Mouse (Mus musculus) heart, adult 2 months (tissue): ENCODE data around the gene Zfand3. TPM values are rescaled to one million over a fixed set of nuclear protein-coding genes. Genes with fewer than 3 reads are reported as not detected.
A peak's percentile ranks its signal among the peaks of the same experiment; 100 is the strongest.

ENCODE experiments used
- DNase-seq, 2 experiments: peaks; one replicate each; pipeline ENCODE4 v3.0.0; 2021
- H3K27ac ChIP-seq: fragments of 200-600 bp; 2 replicates; pipeline ENCODE4 v1.8.1; 2022
- H3K27me3 ChIP-seq: fragments of 200-500 bp; 2 replicates; pipeline ENCODE4 v1.6.1; 2012; ENCODE audit warnings: mild to moderate bottlenecking, low read length, inconsistent platforms, mixed read lengths; ENCODE audit not compliant: control insufficient read depth, insufficient read depth
- H3K36me3 ChIP-seq: fragments of 200-500 bp; 2 replicates; pipeline ENCODE4 v1.6.1; 2012; ENCODE audit warnings: low read length, inconsistent platforms; ENCODE audit not compliant: control insufficient read depth, insufficient read depth
- H3K4me1 ChIP-seq: fragments of 200-500 bp; 2 replicates; pipeline ENCODE4 v1.6.1; 2011; ENCODE audit warnings: low read length; ENCODE audit not compliant: control insufficient read depth, insufficient read depth
- H3K4me3 ChIP-seq: fragments of 200-600 bp; 2 replicates; pipeline ENCODE4 v1.8.1; 2022
- H3K79me2 ChIP-seq: fragments of 200-500 bp; replicated peaks from 2 replicates; pipeline ENCODE4 v1.6.1; 2012; ENCODE audit warnings: mild to moderate bottlenecking, inconsistent platforms, low read length, moderate library complexity, mixed read lengths; ENCODE audit not compliant: control insufficient read depth, insufficient read depth
- H3K9ac ChIP-seq: fragments of 200-500 bp; 2 replicates; pipeline ENCODE4 v1.6.1; 2012; ENCODE audit warnings: low read depth, mild to moderate bottlenecking, control low read depth, inconsistent platforms, low read length, mixed read lengths
- CTCF ChIP-seq: fragments of 200-600 bp; IDR thresholded peaks from 2 replicates; pipeline ENCODE4 v1.8.1; 2022; ENCODE audit warnings: antibody characterized with exemption, mild to moderate bottlenecking, moderate library complexity
- EP300 ChIP-seq: fragments of 200-500 bp; IDR thresholded peaks from 2 replicates; pipeline ENCODE4 v1.6.1; 2011; ENCODE audit warnings: low read depth, low read length, control low read depth; ENCODE audit not compliant: insufficient read depth
- POLR2A ChIP-seq: fragments of 200-500 bp; IDR thresholded peaks from 2 replicates; pipeline ENCODE4 v1.6.1; 2011; ENCODE audit warnings: mild to moderate bottlenecking, low read depth, low read length, control low read depth; ENCODE audit not compliant: insufficient read depth
- WGBS: fragments of 180-500 bp; shearing (Covaris S2); methylation state at CpG from one replicate; pipeline ENCODE4 v1.1.7; 2018; 5-methylcytosine and 5-hydroxymethylcytosine counted together
- intact Hi-C: fragments of 180-260 bp; cut with DNase I; formaldehyde crosslinking; loops from one replicate; pipeline ENCODE4 v1.15.1; 2025
- polyA plus RNA-seq: library from polyadenylated mRNA; depleted of rRNA; stranded (reverse); fragments of >200 nt; gene quantifications from 2 replicates; pipeline ENCODE4 v1.2.3, GENCODE M21; 2012
- total RNA-seq, 2 experiments: library from RNA; stranded (reverse); gene quantifications; 2 replicates each; pipeline ENCODE4 v1.2.3; 2021

The Zfand3 gene
- total and polyA plus RNA-seq, 3 experiments, result 106 to 149 (median 130) TPM

DNA sequence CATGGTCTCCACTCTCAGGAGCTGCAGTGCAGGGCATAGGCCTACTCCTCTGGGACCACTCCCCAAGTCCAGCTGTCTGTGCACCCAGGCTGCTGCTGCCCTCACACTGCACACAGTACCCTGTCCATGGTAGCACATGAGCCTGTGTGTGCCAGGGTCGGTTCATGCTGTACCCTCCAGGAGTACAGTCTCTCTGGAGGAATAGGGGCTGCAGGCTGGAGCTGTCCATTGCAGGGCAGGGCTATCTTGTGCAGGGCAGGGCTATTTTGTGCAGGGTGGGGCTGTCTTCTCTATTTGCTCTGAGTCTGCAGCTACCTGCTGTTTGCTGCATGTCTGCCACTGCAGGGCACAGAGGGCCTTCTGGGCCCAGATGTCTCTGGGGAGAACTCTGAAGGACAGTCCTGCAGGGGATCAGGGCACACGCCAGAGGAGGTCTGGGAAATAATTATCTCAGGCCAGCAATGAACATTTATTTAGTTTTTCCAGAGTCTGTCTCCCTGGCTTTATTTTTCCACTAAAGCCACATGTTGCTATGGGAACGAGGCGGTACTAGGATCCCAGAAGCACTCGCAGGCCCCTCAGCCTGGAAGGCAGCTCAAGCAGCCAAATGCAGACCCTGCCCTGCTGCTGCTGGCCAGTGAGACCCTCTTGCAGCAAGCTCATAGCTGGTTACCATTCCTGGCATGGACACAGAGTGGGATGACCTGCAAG, 220.7 kb downstream of the Zfand3 start:
- Histone ChIP-seq H3K27me3 (no peaks in the 10 kb centered on the region), H3K36me3 (no peaks in the 10 kb centered on the region), H3K27ac (no peak overlapping the region), H3K79me2 (no peaks in the 10 kb centered on the region), H3K4me1 (no peaks in the 10 kb centered on the region), H3K9ac (no peak overlapping the region), H3K4me3 (no peak overlapping the region)
- intact Hi-C loops, result no loop called here
- no peak for DNase-seq
- WGBS, result 71% methylated on average over 5 of the region's 5 CpGs
- TF ChIP-seq CTCF (no peak), POLR2A (no peak), EP300 (no peak)

DNA sequence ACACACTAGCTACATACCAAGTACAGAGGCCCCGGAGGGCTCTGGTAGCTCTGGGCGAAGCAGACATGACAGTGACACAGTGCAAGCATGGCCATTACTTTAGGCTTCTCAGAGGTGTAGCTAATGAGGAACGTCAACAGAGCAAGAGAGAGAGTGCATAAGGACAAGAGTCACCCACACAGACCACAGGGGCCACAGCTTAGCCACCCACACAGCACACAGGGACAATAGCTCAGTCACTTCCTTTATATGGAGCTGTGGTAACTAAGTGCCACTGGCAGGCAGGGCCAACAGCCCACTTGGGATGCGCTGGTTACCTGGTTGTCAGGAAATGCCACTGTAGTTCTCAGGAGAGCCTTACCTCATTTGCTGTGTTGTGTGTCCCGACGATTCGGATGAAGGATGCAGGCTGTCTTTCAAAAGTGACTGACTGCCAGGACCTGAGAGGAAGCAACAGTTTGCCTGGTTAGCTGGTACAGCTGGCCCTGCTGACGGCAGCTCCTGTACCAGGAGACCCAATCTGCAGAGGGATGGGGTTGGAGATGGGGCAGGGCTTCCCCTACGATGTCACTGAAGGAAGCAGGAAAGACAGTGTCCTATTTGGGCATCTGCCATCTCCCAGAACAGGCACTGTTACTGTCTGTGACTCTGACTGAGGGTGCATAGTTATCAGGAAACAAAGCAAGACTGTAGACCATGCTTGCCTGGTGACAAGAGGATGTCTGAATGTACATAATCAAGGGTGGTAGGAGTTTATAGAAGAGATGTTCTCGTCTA, 224.1 kb downstream of the Zfand3 start:
- intact Hi-C loops, result no loop called here
- no peaks in the 10 kb centered on the region for H3K79me2 ChIP-seq
- H3K27ac ChIP-seq, result no peak overlapping the region
- TF ChIP-seq POLR2A (no peak), EP300 (no peak), CTCF (no peak)
- 82% methylated on average over 10 of the region's 10 CpGs for WGBS
- no peaks in the 10 kb centered on the region for H3K4me1 ChIP-seq
- no peaks in the 10 kb centered on the region for H3K36me3 ChIP-seq
- no peak overlapping the region for H3K9ac ChIP-seq
- no peaks in the 10 kb centered on the region for H3K27me3 ChIP-seq
- no peak for DNase-seq
- no peak overlapping the region for H3K4me3 ChIP-seq

DNA sequence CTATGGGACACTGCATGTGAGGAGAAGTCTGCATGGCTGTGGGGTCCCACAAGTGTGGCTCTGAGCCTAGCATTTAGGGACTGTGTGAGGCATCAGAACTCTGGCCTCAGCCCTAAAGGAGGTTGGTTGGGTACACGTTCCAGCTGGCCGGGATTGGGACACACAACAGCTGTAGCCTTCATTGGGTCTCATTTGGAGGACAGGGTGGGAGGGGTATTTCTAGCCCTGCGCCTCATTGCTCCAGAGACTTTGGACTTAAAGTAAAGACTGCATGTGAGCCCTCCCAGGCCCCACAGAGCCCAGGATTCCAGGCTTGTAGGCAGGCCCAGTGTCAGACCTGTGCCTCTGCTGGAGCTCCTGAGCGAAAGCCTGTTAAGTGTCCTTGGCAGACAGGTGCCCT, 225.9 kb downstream of the Zfand3 start:
- intact Hi-C loops, result no loop called here
- Histone ChIP-seq H3K27ac (no peak overlapping the region), H3K27me3 (no peaks in the 10 kb centered on the region), H3K4me1 (no peaks in the 10 kb centered on the region), H3K9ac (no peak overlapping the region), H3K36me3 (no peaks in the 10 kb centered on the region), H3K4me3 (no peak overlapping the region), H3K79me2 (no peaks in the 10 kb centered on the region)
- WGBS, result 90% methylated on average over 4 of the region's 4 CpGs
- peak in 1 of 2 experiments; percentile 41 for DNase-seq
- TF ChIP-seq CTCF, result no peak
- no peak for TF ChIP-seq POLR2A
- no peak for TF ChIP-seq EP300

DNA sequence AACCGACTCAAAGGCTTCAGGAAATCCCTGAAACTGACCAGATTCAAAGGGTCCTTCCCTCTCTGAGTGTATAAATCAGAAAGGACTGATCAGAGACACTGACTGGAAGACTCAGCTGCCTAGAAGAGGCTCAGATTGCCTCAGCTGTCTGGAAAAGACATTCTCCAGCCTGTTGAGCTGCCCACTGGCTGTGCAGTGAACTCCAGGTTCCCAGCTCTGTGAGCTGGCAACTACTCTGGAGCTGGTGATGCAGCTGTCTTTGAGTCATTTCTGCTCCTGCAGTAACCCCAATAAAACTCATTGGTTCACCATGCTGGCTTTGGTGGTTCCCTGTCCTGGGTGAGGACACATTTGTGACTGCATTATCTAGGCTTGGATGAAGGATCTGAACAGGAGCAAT, 226.9 kb downstream of the Zfand3 start:
- no peak overlapping the region for H3K9ac ChIP-seq
- intact Hi-C loops, result no loop called here
- WGBS, result 83% methylated on average over 1 of the region's 1 CpGs

DNA sequence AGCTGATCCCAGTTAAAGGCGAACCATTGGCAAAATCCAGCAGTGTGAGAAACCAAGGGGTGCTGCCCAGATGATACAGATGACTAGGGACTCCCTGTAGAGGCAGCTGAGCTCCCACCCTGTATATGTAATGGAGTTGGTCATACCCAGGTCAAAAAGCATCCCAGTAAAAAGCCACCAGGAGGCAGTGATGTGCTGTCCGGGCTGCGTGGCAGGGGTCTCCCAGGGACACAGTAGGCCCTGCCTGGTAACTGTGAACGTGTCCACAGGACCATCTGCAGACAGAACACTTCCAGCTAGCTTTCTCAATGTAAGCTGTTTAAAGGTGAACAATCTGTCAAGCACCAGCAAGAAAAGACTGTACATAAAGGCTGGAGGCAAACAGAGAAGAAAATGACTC, 228.2 kb downstream of the Zfand3 start:
- H3K27me3 ChIP-seq, result no peaks in the 10 kb centered on the region
- no peaks in the 10 kb centered on the region for H3K36me3 ChIP-seq
- H3K27ac ChIP-seq, result no peak overlapping the region
- no peak overlapping the region for H3K4me3 ChIP-seq
- H3K79me2 ChIP-seq, result no peaks in the 10 kb centered on the region
- no peak overlapping the region for H3K9ac ChIP-seq
- 71% methylated on average over 4 of the region's 4 CpGs for whole genome bisulfite sequencing
- H3K4me1 ChIP-seq, result no peaks in the 10 kb centered on the region
- DNase-seq, result no peak
- intact Hi-C loops, result no loop called here
- TF ChIP-seq EP300 (no peak), CTCF (0 out of 2 replicates have a peak, but pooled peaks have one; percentile 22), POLR2A (no peak)

More for the DNA sequence above, 226.9 kb downstream of the Zfand3 start:
- TF ChIP-seq POLR2A (no peak), CTCF (no peak), EP300 (no peak)
- no peak overlapping the region for H3K4me3 ChIP-seq
- H3K79me2 ChIP-seq, result no peaks in the 10 kb centered on the region
- no peaks in the 10 kb centered on the region for H3K27me3 ChIP-seq
- H3K36me3 ChIP-seq, result no peaks in the 10 kb centered on the region
- DNase-seq, result no peak
- H3K4me1 ChIP-seq, result no peaks in the 10 kb centered on the region
- no peak overlapping the region for H3K27ac ChIP-seq

DNA sequence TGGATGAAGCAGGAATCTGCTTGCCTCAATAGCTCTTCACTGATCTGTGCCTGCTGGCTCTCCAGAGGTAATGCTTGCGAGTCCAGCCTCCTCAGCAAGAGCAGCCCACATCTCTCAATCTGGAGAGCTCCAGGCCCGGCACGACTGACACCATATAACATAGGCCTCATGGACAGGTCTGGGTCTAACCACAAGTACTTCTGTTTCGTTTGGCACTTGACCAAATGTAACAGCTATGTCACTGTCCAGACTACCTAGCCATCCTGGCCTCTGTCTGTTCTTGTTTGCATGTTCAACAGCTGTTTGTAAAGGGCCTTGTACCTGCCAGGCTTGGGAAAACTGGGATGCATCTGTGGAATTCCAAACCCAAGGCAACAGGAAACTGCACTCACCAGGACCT, 230.8 kb downstream of the Zfand3 start:
- intact Hi-C loops, result no loop called here
- TF ChIP-seq EP300 (no peak), CTCF (no peak), POLR2A (no peak)
- Histone ChIP-seq H3K27ac (no peak overlapping the region), H3K9ac (no peak overlapping the region), H3K27me3 (no peaks in the 10 kb centered on the region), H3K36me3 (no peaks in the 10 kb centered on the region), H3K4me1 (peaks cover 2% of the 10 kb centered on the region), H3K4me3 (no peak overlapping the region), H3K79me2 (no peaks in the 10 kb centered on the region)
- WGBS, result 53% methylated on average over 4 of the region's 4 CpGs
- no peak for DNase-seq
